1 mouse cellular context compared by ENCODE assay signal in the genomic region with DNA sequence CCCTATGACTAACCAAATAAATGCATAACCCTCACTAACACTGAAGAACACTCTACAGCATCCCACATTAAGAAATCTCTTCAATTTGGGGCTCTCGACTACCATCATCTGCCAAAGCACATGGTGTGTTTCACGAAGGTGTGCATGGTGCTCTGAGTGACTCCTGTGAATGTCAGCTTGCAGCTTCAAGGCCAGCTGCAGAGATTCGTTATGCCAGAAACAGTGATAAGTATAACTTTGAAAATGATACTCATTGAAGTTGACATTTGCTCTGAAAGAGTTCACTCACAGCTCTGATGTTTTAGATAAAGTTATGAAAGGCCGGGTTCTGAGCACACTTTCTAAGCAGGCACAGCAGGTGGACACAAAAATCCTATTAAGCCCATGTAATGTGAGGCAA.
TF ChIP-seq lines count a peak whose summit lies in the region.

No protein-coding gene starts in this region.

TF ChIP-seq in MEL, 35 proteins besides CTCF, POLR2A, EP300 and RAD21 (continued from another document):
- TF ChIP-seq MYB (IDR thresholded peaks at IDR 0.05; ENCODE audit: low read depth, low read length) (0 out of 2 replicates have a peak, but pooled peaks have one; percentile 22), KAT2A (conservative IDR thresholded peaks at IDR 0.05; ENCODE audit: low read depth, low read length) (no peak), UBTF (IDR thresholded peaks at IDR 0.05; ENCODE audit: borderline replicate concordance, insufficient read depth, low read depth, low read length) (no peak), TBP (IDR thresholded peaks at IDR 0.05; ENCODE audit: low read depth, low read length) (no peak)
